Mouse (Mus musculus) common myeloid progenitor, adult 5-6 weeks (primary cell): ENCODE measurements around the gene Gm5089. TPM values are rescaled to one million over a fixed set of nuclear protein-coding genes. Genes with fewer than 3 reads are reported as not detected.
A peak's percentile ranks its signal among the peaks of the same experiment; 100 is the strongest.
"Not testable (repeated sequence)": the region's sequence is repeated elsewhere in the genome, so short reads cannot be mapped to it uniquely, and the experiment has no call there.

Experiments used
- ATAC-seq: replicated peaks from 2 replicates; pipeline ENCODE4 v1.8.0; 2016; ENCODE audit warnings: low read depth, mild to moderate bottlenecking, moderate TSS enrichment, inconsistent platforms; ENCODE audit not compliant: poor library complexity, severe bottlenecking
- total RNA-seq: library from RNA; stranded (forward); fragments of 200-1000, 187-1606 nt; gene quantifications from 2 replicates; pipeline ENCODE4 v1.2.3, GENCODE M21; 2017

The Gm5089 gene
- total RNA-seq, 1 experiment from 2014 or later: not detected

DNA sequence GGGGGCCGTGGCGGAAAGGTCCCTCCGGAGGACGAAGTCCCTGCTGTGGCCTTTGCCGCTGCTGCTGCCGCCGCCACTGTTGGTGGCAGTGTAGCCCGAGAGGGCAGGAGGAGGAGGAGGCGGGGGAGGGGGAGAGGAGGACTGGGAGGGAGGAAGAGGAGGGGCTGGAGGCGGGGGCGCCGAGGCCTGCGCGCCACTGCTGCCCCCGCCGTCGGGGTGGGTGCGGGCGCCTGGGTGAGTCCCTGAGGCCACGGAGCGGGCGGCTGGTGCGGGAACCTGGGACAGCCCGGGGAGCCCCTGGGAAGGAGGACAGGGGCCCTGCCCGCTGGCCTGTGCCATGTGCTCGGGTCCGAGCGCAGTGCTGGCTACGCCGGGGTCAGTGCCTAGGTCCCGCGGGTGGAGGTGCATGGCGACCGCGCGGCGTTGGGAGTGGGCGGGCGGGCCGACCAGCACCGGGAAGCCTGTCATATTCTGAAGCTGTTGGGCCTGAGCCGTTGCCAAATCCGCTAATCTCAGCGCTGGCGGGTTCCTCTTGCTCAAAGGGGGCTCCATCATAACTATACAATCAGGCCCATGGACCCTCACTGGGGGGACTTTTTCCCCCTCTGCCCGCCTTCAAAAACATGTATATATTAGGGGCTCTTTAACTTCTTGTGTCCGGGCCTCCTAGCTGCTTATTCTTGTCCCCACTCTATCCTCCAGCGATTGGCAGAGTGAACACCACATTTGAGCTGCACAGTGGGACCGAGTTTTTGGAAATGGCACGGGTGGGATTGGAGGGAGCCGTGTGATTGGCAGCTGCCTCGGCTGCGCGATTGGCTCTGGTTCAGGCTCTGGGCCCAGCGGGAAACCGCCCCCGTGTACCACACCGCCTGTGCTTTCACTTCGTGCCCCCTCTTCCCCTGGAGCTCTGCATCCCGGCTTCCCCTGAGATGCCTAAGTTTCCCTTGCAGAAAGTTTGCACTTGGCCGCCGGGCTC, 14.1 kb upstream of the Gm5089 start, which contains the start of gene Zic5:
Gene Zic5, minus strand, starts transcription at position 915 of the 979 bp plus-strand sequence.
- ATAC-seq: peak; percentile 27

DNA sequence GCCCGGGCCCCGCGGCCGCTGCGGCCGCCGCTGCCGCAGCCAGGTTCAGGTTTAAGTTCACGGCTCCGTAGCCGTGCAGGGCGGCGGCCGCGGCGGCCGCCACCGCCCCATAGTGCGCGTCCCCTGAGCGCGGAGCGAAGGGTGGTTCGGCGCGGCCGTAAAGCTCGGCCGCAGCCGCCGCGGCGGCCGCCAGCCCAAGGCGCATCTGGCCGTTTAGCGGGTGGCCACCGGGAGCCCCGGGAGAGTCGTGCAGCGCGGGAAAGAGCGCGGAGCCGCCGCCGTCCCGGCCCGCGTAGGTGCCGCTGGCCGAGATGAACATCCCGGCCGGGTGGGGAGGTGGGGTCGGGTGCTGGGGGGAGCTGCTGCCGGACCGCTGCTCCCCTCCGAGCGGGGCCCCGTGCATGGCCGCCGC, 13.4 kb upstream of the Gm5089 start:
- ATAC-seq: peak; percentile 2; the same call in 1 of the 2 replicates

DNA sequence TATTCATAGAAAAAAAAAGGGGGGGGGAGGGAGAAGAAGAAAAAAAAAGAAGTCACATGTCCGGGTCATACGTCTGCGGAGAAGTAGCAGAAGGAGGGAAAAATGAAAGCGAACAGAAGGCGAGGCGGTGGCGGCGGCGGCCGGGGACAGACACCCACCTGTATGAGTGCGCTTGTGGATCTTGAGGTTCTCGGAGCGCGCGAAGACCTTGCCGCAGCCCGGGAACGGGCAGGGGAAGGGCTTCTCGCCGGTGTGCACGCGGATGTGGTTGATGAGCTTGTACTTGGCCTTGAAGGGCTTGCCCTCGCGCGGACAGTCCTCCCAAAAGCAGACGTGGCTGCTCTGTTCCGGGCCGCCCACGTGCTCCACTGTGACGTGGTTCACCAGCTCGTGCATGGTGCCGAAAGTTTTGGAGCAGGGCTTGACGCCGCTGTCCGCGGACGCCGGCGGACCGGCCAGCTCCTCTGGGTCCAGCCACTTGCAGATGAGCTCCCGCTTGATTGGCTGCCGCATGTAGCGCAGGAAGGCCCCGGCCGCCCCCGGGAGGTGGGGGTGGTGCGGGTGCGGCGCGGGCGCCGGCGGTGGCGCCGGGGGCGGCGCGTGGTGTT, 12.9 kb upstream of the Gm5089 start:
- ATAC-seq: peak; percentile 53

DNA sequence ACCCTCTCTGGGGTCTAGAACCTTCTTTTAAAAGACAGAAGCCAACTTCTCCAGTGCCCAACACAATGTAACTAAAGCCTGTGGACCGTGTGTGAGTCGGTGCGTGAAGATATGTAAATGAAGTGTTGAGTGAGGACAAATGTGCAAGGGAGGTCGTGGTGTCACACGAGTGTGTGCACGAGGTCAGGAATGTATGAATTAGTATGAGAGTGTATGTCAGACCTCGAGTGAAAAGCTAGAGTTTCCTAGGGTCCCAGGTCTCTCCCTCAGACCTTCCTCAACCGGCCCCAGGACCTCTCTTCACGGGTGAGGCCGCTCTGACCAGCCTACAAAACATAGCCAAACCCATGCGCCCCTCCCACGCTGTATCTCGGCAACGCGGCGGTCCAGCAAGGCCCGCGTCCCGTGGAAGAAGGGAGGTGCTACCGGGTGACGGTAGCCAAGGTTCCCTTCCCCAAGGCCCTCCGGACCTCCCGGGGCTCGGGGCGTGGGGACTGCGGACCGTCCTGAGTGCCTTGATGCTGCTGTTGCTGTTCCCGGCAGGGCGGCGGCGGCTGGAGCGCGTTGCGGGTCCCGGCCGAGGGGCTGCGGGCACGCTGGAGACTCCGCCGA, 12.3 kb upstream of the Gm5089 start:
- ATAC-seq: peak; percentile 12

DNA sequence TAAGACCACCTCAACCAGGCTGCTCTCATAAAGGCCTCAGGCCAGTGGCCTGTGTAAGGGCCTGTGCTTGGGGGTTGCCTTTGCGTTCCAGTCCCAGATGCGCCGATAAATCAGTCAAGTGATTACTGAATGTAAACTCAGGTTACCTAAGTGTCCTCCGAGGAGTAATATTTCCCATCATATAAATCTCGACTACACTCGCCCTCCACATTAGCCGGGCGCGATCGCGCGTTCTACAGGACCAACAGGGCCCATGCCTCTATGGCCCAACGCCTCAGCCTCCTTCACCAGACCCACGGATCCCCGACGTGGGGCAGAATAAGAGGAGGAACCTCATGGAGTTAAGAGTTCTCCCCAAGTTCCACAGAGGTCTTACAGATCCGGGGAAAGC, 11.8 kb upstream of the Gm5089 start:
- ATAC-seq: no peak

DNA sequence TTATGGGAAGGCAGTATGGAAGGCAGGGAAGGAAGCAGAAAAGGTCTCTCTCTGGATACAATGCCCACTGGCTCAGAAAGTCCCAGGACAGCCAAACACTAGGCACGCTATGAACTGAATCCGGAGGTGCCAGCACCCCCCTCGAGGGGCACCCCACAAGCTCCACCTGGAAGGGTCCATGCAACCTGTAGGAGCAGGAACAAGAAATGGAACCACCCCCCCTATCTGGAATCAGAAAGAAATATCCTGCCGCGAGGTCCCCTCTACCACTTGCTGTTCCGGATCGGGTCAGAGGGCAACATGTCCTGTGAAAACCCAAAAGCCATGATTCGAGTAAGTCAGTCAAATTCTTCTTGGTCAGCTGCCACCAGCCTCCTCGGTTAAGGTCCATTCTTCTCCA, 11.1 kb upstream of the Gm5089 start:
- no peak for ATAC-seq

DNA sequence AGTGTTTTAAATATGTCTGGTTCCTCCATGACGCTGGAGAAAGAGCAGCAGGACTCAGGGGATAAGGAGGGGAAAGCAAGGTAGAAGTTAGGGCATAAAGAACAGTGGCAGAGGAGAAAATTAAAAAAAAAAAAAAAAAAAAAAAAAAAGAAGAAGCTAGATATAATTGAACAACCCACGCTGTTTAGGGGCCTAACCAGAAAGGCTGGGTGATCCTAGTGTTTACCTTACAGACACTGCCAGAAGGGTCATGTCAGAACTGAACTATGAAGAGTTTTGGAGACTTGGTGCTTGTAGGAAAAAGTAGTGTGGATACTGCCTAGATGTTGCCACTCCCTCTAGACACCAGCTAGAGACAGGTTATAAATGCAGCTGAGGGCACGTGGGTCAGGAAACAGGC, 10.6 kb upstream of the Gm5089 start:
- ATAC-seq: no peak

DNA sequence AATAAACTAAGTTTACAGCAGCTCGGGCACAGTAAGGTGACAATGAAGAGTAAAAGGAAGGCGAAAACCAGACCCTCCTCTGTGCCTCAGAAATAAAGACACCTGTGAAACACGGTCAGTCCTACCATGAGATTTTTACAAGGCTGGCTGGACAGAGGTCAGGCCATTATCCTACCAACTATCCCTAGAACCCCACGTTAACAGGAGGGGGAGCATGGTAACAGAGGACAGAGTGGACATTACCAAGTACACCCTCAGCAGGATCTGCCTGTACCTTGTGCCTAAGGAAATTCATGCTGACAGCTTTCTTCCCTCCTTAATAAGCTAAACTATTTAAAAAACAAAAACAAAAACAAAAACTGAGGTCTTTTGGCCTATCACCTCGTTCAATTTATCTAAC, 9.3 kb upstream of the Gm5089 start:
- ATAC-seq: no peak

DNA sequence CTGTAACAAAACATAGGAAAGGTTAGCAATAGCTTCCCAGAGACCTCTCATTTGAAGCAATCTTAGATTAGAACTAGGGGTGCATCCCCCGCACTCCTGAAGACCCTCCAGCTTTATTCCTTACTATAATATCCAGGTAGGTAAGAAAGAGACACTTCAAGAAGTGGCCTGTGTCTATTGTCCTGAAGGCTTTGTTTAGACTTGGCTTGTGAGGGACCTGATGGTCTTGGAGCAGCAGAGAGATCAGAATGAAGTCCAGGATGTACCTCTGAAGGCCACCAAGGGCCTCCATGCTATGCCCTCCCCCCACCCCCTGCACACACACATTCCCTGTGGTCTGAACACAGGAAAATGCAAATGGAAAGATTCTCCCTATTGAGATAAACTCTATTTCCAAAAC, 8.9 kb upstream of the Gm5089 start:
- ATAC-seq: no peak

DNA sequence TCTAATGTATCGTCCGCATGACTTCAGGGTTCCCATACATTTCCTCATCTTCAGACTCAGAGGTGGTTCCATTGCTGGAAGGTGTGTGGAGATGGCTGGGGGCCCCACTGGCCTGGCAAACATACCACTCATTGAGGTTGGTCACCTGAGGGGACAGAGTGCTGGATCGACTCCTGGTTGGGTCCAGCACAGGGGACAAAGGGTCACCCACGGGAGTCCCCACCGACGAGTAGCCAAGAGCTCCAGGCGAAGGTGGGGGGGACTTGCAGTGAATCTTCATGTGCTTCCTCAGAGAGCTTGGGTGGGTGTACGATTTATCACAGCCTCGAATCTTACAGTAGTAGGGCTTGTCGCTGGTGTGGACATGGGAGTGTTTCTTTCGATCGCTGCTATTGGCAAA, 8.4 kb upstream of the Gm5089 start:
- not testable (repeated sequence) for ATAC-seq

DNA sequence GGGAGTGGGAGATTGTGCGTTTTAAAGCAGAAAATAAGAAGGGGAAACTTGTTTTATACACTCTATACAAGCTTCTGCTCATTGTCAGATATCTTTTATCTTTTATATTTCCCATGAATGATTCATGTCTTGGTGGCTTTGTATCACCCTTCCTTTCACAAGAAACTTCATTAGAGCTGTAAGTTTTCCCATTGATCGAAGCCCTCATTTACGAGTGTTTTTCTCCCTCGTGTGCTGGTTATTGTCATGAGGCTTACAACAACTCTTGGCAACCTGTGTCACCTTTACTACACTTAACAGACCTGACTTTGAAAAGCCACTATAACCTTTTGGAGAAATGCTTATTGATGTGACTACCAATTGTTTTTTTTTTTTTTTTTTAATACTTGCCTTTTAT, 4.6 kb upstream of the Gm5089 start:
- ATAC-seq: no peak

DNA sequence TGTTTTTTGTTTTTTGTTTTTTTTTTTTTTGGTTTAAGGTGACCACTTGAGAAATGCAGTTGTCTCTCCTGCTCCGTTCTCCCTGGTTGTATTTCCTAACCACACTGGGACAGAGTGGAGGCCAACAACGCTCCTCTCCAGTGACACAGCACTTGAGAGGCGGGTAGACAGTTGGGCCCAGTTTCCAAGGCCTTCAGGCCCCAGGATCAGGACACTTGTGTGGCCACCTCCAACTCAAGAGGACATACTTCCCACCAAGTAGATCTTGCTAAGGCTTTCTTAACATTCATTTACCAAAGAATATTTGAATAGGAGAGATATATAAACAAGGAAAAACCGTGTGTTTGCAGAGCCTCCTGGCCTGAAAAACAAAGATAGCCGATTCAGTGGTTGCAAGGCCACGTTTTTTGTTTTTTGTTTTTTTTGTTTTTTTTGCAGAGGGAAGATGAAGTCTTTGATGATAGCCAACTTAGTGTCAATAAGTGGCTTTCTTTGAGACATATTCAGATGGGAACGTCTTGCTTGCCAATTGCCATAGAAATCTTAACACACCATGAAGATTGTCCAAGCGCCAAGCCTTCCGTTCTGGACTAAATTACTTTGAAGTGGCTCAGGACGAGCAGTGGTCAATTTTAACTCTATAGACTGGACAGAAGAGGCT, 4.1 kb upstream of the Gm5089 start:
- ATAC-seq: no peak

DNA sequence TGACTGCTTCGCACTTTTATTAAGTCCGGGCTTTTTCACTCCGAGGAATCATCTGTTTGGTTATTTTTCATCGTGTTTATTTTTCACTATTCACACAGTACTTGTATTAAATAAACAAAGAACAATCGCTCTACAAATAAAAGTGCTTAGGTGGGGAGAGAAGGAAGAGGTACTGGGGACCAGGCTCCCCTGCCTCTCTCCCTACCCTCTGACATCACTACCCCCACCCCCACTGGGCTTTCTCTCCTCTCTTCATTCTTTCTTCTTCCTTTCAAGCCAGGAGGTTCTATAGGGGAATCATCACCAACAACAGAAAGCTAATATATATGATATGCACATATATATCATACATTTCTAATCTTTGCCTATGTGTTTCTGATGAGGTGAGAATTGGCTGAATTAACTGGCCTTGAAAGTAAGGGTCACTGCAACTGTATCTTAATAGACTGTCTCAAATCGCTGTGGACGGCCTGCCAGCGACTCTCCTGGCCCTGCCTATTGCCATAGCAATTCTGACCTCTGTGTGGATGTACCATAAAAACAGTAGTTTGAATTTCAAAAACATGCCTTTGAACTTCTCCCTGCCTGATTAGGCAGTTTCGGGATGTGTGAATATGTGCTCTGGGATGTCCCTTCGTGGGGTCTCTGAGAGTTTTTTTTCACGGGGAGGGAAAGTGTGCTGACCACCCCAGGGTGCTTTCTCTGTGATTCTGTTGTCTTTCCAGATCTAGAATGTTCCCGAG, 3.3 kb upstream of the Gm5089 start:
- no peak for ATAC-seq

DNA sequence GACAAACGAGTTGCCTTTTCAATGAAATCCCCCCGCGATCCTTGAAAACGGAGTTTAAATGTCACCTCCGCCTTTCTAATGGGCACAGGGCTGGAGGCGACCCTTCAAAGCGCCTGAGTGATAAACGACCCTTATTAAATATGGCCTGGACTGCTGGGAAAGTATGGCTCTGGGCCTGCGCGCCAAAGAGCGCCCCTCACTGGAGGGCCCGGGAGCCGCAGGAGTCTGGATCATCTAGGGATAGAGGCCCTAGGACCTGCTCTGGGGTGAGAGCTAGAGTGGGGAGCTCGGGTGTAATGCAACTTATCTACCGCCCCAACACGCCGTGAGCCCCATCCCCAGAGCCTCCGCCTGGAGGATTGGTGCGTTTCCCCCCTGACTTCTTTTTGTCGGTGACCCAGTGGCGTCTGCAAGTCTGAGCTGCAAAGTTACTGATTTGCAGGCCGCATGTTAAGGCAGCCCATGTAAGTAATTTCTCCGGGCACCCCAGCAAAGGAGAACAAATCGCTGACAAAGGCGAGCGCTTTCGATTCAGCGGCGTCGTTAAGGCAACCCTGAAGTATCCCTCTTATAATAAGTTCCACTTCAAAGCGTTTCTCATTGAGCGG, 2.6 kb upstream of the Gm5089 start:
- ATAC-seq: peak; percentile 64

DNA sequence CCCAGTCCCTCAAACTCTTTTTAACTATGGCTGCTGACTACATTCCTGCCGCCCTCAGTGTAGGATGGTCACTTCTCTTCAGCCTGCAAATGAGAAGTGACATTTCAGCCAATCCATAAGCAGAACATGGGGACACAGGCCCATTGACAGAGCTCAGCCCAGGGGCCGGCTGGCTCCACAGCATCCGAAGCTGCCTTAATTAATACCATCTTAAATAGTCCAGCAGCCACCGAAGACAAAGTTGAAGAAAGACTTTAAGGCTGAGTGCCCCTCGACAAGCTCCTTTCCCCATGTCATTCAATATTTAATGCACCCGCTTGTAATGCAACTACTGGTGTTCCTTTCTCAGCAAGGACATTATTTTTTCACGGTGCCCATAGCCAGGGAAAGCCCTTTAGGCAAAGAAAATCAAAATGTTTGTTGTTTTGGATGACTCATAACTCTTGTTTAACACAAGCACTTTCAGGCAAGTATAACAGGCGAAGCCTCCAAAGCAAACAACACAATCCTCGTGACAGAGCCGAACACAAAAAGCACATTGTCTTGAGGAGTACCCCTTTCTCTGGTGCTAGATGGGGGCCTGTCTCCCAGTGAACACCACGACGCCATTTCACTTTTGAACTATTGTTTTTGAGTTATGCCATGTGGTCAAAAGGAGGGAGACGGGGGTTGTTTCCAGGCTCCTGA, 1.9 kb upstream of the Gm5089 start:
- no peak for ATAC-seq

DNA sequence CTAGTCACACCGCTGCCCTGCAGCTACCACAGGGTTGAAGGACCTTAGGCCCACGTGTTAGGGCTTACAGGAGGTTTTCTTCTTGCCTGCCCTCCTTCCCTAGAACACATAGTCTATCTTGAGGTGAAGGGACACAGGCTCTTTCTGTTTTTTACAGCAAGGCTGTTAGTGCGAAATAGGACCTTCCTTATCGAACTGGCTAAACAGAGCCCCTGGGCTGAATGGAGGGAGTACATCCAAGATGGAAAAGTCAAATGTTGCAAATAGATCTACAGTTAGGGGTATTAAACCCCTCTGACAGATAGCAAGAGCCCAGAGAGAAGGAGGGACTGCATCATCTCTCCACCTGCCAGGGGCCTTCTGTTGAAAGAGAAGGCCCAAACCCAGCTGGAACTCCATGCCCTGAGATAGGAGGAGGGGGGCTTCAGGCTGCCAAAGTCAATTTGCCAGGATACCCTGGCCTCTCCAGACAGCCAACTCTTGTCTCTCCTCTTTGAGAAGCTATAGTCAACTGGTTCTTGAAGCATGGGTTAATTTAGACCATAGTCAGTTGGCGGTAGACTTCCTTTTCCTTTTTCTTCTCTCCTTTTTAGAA, 733 bp upstream of the Gm5089 start:
- ATAC-seq: no peak

DNA sequence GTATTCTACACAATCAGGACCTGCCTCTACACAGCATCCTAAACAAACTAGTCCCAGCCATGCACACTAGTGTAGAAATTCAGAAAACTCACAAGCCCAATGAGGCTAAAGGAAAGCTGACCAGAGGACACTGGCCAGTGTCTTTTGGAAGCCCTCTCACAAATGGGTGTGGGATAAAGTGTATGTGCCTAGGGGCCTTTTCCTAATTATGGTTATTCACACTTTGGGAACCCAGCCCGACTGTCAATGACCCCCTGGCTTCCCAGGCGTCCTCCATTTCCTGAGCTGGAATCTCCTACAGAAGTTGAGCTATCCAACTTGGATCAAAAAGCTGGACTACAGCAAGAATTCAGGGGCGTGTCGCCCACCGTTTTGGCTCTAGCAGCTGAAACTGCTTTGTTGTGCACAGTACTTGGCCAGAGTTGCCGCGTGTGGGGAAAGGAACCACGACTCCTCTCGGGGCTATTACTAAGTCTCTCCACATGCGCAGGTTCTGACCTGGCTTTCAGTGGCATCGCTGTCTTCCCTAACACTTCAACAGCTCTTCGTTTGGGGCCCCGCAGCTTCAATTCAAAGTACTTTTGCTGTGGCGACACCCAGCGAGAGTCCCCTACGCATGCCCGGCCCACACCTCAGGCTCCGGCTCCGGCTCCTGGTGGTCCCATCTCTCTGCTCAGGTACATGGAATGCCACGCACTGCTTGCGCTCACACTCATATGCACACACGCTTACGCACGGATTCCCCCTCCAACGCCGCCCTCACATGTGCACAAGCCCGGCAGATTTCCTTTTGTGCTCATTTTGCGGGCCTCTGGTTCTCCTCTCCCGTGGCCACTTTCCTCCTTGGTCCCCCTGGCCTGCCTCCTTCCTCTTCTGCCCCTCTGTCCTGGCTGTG, 1.1 kb downstream of the Gm5089 start:
- ATAC-seq: no peak
